Mouse (Mus musculus): Measurements from ENCODE around the gene Ksr2. TPM values are rescaled to one million over a fixed set of nuclear protein-coding genes. Genes with fewer than 3 reads are reported as not detected.

Gene Ksr2
- polyA plus RNA-seq, 1 experiment from 2014 or later = 7.4 TPM

- no peak overlapping the region for H3K4me2 ChIP-seq
- no peaks in the 10 kb centered on the region for H3K4me1 ChIP-seq
- WGBS = 58% methylated on average over 6 of the region's 6 CpGs
- no peaks in the 10 kb centered on the region for H3K27me3 ChIP-seq (replicated peaks)
- no peak overlapping the region for H3K9ac ChIP-seq (replicated peaks)
- H3K36me3 ChIP-seq = no peaks in the 10 kb centered on the region
- no peaks in the 10 kb centered on the region for H3K9me3 ChIP-seq (replicated peaks)
- H3K27ac ChIP-seq (replicated peaks) = no peak overlapping the region
- ATAC-seq (ENCODE audit: low FRiP score) = no peak
- H3K4me3 ChIP-seq (replicated peaks) = no peak overlapping the region
These were observed 405.0 kb downstream of the Ksr2 start for GRCm38 (mm10) chr5:117818800-117819199.

- no peak overlapping the region for H3K9ac ChIP-seq (replicated peaks)
- H3K36me3 ChIP-seq = no peaks in the 10 kb centered on the region
- WGBS = 80% methylated on average over 7 of the region's 7 CpGs
- H3K27ac ChIP-seq (replicated peaks) = no peak overlapping the region
- H3K9me3 ChIP-seq (replicated peaks) = no peaks in the 10 kb centered on the region
- no peak overlapping the region for H3K4me3 ChIP-seq (replicated peaks)
- H3K27me3 ChIP-seq (replicated peaks) = no peaks in the 10 kb centered on the region
- no peaks in the 10 kb centered on the region for H3K4me1 ChIP-seq
- H3K4me2 ChIP-seq = no peak overlapping the region
- no peak for ATAC-seq (ENCODE audit: low FRiP score)
These were observed 406.6 kb downstream of the Ksr2 start for GRCm38 (mm10) chr5:117820445-117820844.

GRCm38 (mm10) chr5:117823811-117824210 is 410.0 kb downstream of the Ksr2 start:
- no peak overlapping the region for H3K4me3 ChIP-seq (replicated peaks)
- no peak overlapping the region for H3K9ac ChIP-seq (replicated peaks)
- H3K27ac ChIP-seq (replicated peaks) = no peak overlapping the region
- no peaks in the 10 kb centered on the region for H3K27me3 ChIP-seq (replicated peaks)
- H3K9me3 ChIP-seq (replicated peaks) = no peaks in the 10 kb centered on the region
- no peaks in the 10 kb centered on the region for H3K4me1 ChIP-seq
- no peak overlapping the region for H3K4me2 ChIP-seq
- no peak for ATAC-seq (ENCODE audit: low FRiP score)
- no peaks in the 10 kb centered on the region for H3K36me3 ChIP-seq
- WGBS = 89% methylated on average over 9 of the region's 9 CpGs

- WGBS = 79% methylated on average over 5 of the region's 5 CpGs
- Histone ChIP-seq H3K4me1 (no peaks in the 10 kb centered on the region), H3K4me3 (replicated peaks) (no peak overlapping the region), H3K4me2 (no peak overlapping the region), H3K27ac (replicated peaks) (no peak overlapping the region), H3K9ac (replicated peaks) (no peak overlapping the region), H3K36me3 (no peaks in the 10 kb centered on the region), H3K9me3 (replicated peaks) (no peaks in the 10 kb centered on the region), H3K27me3 (replicated peaks) (no peaks in the 10 kb centered on the region)
- no peak for ATAC-seq (ENCODE audit: low FRiP score)
These were observed 410.7 kb downstream of the Ksr2 start for GRCm38 (mm10) chr5:117824486-117824885.

Other genes starting within 250 kb of the Ksr2 start
- 1,021 and 1,056 TPM in 2 replicates for gene Pebp1, start 126.4 kb upstream of the Ksr2 start, polyA plus RNA-seq (2015; fragmentation: Nextera tagmentation; extraction: Ambion mirVana)
- gene Vsig10, start 94.9 kb upstream of the Ksr2 start, polyA plus RNA-seq (2015; fragmentation: Nextera tagmentation; extraction: Ambion mirVana) = 1.8 and 2.5 TPM in 2 replicates
- 255 and 299 TPM in 2 replicates for gene Wsb2, start 56.7 kb upstream of the Ksr2 start, polyA plus RNA-seq (2015; fragmentation: Nextera tagmentation; extraction: Ambion mirVana)
- 24.8 and 41.8 TPM in 2 replicates for gene Rfc5, start 25.0 kb upstream of the Ksr2 start, polyA plus RNA-seq (2015; fragmentation: Nextera tagmentation; extraction: Ambion mirVana)